Mouse (Mus musculus): ENCODE measurements around the gene Gm20388.

- peak; percentile 34 for TF ChIP-seq CTCF (IDR thresholded peaks at IDR 0.05; ENCODE audit: low read depth)
- no peak for TF ChIP-seq EP300 (optimal IDR thresholded peaks at IDR 0.05)
These were observed 1897.4 kb downstream of the Gm20388 start for GRCm38 (mm10) chr8:121808032-121808431.
